Mouse (Mus musculus) liver, adult 2 months (tissue): ENCODE data around the gene Acsl6.

ENCODE experiments used
- CTCF ChIP-seq: fragments of 200-500 bp; IDR thresholded peaks from 2 replicates; pipeline ENCODE4 v1.5.1; 2011; ENCODE audit warnings: low read depth, low read length, control low read depth
- POLR2A ChIP-seq: fragments of 200-500 bp; IDR thresholded peaks from 2 replicates; pipeline ENCODE4 v1.6.1; 2011; ENCODE audit warnings: low read length, control low read depth; ENCODE audit not compliant: insufficient read depth; ENCODE audit errors: extremely low read depth

- no peak for TF ChIP-seq POLR2A
- TF ChIP-seq CTCF, result no peak
Measured at GRCm38 (mm10) chr11:54295971-54296370, 7.6 kb upstream of the Acsl6 start.
